Mouse (Mus musculus) cerebellum, postnatal 36 days (tissue): ENCODE results near the gene Racgap1.

Source experiments
- DNase-seq, 2 experiments: peaks; one replicate each; pipeline ENCODE4 v3.0.0; 2021 to 2022; ENCODE audit warnings: mixed read lengths in 2 of 2

Gene Racgap1

DNA sequence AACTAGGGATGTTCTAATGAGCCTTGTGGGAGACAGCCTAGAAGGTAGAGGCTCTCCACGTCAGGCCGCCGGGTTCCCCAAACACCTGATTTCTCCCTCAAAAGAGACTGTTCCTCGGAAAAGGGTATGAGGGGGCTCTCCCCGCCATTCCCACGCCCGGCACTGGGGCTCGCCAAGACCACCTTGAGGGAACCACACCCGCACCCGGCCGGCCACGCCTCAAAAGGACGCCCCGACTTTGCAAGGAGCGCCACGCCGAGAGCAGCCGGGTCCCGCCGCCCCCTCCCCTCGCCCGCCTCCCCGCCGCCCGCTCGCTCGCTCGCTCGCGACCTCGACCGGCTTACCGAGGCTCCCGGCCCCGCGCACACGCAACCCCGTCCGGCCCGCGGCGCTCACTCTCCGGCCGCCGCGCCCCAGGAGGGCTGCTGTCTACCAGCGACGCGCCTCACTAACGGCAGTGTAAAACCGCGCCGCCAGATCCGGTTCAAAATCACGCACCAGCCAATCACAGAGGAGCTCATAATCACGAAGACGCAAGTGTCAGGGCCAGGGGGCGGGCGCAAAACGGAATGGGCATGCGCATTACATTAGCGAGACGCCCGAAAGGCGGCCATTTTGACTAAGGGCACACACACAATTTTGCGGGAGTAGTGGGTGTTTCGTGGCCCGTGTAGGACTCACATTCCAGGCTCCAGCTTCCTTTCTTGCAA lies at the start of gene Racgap1:
Gene Racgap1, minus strand, starts transcription at position 494 of the 710 bp plus-strand sequence.
- DNase-seq, result peak; percentile 97 to 98

DNA sequence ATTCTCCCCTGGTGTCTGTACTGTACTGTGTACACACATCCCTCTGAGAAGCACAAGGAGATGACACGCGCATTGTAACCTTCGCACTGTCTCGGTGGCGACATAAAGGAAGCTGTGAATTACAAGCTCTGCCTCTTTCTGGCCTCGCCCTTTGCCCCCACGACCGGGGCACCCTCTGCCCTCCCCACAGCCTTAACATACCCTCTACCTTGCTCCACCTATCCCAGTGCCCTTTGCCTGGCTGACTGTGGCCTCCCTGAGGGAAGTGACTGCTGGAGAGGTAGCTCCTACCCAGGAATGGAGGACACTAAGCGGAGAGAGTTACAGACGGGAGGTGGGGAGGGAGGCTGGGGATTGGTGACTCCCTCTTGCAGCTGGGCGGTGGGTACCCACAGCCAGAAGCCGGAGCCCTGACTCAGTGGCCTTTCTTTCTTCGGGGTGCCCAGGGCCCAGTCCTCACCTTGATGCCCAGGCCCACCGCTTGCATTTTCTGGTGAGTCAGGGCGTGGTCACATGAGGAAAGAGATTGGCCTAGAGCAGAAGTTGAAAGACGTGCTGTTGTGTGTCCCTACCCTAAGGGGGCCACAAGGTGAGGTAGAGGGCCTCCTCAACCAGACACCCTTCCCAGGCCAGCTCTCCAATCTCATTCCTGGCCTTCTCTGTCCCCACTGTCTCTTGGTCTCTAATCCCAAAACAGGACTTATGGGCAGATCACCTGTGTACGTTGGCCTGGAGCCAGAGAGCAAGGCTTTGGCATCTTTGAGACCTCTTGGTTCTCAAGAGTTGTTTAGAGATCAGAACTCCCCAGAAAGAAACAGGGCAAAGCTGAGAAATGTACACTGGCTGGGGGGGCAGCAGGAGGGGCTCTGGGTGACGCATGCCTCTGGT lies 49.0 kb upstream of the Racgap1 start:
- DNase-seq, result no peak

DNA sequence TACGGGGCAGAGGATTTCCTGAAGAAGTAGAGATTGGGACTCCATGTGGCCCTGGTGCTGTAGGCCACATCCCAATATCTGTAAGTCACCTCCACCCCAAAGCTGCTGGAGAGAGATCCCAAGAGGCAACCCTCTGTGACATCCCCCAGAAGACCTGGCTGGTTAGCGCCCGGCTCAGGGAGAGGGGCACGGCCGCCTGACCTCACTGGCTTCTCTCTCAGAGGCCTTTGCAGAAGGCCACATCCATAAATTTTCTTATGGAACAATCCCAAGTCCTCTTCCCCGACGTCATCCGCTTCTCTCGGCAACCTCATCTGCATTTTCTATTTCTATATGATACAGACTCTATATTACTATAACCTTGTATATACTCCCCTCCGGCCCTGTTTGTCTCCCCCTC lies 48.3 kb upstream of the Racgap1 start:
- DNase-seq, result no peak

DNA sequence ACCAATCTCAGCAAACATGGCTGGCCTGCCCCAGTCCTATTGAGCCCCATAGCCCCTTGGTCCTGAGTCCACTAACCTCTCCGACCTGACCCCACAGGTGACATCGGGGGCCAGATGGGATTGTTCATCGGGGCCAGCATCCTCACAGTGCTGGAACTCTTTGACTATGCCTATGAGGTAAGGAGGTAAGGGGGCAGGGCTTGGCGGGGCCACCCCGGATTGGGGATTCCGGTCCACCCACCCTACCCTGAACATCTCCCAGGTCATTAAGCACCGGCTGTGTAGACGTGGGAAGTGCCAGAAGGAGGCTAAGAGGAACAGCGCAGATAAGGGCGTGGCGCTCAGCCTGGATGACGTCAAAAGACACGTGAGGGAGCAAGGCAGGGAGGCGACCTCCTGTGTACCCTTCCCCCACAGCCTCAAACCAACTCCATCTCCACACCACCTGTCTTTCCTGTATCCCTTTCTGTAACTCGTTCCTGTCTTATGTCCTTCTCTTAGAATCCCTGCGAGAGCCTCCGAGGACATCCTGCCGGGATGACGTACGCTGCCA lies 47.2 kb upstream of the Racgap1 start:
- no peak for DNase-seq

DNA sequence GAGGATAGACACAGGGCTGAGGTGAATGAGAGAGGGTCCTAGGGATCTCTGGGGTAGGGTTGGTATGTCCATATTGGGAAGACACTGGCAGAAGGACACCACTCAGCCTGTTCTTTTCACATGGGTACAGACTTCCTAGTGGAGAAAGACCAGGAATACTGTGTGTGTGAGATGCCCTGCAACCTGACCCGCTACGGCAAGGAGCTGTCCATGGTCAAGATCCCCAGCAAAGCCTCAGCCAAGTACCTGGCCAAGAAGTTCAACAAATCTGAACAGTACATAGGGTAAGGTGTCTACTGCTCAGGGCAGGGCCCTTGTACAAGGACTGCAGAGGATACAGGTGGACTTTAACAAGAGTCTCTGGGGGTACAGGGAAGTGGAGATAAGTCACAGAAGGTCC lies 45.9 kb upstream of the Racgap1 start:
- DNase-seq, result no peak

DNA sequence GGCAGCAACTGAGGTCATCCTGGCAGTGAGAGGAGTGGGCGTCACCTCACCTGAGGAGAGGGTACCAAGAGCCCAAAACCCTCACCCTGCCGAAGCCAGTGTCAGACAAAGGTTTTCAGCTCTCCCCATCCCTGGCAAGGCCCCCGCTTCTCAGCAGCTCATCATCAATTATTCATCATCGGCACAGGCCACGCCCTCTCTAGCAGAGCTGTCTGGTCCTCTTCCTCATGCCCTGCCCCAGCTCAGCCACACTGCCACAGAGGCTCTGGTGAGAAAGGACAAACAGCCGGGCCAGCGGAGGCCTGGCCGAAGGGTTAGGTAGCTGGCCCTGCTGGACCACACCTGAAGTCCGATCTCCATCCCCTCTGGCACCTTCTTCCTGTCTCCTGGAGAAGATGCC lies 40.5 kb upstream of the Racgap1 start:
- DNase-seq, result no peak

DNA sequence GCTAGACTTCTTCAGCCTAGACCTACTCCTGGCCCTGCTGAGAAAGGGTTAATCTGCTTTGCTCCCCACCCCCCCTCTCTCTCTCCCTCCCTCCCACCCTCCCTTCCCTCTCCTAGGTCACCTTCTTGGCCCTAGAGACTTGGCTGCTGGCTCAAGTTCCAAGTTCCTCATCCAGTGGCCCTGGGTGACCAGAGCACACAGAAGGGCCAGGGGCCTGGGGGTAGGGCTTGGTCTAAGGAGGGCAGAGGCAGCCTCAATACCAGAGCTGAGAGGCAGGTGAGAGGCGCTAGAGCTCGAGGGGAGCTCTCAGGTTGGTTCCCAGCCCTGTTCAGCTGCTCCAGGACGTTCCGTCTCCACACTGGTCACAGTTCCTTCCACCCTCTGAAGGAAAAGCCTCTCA lies 39.5 kb upstream of the Racgap1 start:
- no peak for DNase-seq

DNA sequence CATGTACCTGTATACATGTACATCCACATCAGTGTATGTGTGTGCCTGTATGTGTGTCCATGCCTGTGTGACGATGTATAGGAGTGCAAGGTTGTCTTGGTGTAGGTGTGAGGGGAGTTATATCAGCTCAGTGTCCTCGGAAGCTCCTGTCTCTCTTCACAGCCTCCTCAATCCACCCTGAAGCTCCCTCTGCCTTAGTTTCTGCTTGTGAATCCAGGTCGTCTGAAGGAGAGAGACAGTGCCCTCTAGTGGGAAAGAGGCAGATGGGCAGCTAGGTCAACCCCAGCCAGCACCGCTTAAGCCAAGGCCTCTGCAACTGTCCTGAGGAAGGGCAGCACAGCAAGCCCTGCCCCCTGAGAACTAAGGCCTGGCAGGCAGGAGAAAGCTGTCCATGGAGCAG lies 37.3 kb upstream of the Racgap1 start:
- peak; percentile 65 to 74 for DNase-seq

DNA sequence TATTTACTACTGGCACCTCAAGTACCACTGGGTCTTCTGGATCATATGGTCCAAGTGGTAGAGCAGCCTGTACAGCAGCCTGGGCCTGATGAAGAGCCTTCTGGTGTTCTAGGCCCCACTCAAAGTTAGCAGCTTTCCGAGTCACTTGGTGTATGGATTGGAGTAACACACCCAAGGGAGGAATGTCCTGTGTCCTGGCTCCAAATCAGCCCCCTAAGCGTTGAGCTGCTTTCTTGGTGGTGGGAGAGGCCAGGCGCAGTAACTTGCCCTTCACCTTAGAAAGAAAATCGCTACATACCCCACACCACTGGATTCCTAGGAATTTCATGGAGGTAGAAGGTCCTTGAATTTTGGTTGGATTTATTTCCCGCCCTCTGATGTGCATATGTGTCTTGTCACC lies 32.7 kb upstream of the Racgap1 start:
- DNase-seq, result no peak

DNA sequence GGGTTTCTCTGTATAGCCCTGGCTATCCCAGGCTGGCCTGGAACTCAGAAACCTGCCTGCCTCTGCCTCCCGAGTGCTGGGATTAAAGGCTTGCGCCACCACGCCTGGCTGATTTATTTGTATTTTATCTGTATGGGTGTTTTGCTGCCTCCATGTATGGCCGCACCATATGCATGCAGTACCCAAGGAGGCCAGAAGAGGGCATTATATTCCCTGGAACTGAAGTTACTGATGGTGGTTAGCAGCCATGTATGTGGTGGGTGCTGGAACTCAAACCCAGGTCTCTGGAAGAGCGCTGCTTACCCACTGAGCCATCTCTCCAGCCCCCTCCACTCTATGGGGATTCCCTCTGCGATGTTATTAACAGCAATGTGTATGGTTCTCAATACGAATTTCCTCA lies 31.4 kb upstream of the Racgap1 start:
- no peak for DNase-seq

DNA sequence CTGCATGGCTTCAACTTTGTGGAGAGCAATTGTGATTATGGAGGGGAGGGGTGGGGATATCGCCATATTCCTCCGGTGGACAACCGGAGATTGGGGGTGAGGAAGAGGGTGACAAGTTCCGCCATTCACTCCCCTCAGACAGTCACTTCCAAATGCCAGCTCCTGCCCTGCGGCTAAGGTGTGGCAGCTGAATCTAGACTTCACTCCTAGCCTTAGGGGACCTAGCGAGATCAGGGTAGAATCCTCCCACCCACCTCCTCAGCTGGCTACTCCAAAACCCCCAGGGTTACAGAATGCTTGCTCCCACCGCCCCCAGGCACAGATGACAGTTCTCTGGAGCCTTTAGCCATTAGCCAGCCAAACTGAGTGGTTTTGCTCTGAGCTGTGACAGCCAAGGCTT lies 27.6 kb upstream of the Racgap1 start:
- DNase-seq, result no peak

DNA sequence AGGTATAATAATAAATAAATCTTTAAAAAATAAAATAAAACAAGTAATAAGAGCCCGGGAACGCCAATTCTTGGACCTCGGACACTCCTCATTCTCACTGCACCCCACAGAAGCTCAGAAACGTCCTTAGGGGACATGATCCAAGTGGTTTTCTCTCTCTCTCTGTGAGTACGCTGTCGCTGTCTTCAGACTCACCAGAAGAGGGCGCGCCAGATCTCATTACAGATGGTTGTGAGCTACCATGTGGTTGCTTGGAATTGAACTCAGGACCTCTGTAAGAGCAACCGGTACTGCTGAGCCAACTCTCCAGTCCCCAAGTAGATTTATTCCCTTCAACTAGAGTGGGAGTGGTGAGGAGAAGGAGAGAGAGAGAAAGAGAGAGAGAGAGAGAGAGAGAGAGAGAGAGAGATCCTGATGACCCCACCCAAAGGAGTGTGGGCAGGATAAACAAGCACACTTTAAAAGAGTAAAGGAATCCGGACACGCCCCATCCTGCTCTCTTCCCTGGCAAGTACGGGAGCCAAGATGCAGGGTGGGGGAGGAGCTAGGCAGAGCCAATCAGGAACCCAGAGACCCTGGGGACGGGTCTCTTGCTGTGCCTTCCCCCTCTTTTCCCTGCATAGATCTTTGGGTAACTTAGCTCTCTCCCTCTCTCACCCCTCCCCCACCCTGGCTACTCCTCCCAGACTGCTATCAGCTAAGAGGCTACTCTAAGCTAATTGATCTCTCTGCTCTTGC lies 26.8 kb upstream of the Racgap1 start:
- no peak for DNase-seq

DNA sequence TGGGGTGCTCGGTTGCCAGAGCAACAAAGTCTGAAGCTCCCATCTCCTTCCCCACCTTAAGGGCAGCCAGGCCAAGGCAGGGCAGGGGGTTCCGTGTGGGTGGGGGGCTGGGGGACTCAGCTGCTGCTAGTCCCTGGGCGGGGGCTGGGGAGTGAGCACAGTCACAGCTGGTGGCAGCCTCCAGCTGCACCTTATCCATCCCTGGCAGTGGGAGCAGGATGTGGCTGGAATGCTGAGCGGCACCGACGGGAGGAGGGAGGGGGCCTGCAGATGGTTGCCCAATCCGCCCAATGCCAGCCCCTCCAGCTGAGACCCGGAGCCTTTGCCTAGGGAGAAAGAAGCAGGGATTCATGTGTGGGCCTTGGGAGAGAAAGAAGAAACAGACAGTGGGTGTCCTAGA lies 25.6 kb upstream of the Racgap1 start:
- no peak for DNase-seq

DNA sequence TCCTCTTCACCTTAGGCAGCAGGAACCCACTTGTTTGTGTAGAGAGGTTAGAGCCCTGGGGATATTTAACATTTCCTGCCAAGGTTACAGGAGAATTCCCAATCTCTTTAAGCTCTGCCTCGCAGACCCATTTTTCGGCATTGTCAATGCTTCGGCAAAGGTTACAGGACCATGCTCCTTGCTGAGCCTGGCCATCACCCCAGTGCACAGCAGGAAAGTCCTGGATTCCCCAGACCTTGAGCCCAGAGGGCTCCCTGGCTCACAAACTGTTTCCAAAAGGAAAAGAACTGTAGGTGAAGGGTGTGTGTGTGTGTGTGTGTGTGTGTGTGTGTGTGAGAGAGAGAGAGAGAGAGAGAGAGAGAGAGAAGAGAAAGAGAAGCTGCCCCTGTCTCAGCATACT lies 23.4 kb upstream of the Racgap1 start:
- DNase-seq, result peak; percentile 43 to 46

DNA sequence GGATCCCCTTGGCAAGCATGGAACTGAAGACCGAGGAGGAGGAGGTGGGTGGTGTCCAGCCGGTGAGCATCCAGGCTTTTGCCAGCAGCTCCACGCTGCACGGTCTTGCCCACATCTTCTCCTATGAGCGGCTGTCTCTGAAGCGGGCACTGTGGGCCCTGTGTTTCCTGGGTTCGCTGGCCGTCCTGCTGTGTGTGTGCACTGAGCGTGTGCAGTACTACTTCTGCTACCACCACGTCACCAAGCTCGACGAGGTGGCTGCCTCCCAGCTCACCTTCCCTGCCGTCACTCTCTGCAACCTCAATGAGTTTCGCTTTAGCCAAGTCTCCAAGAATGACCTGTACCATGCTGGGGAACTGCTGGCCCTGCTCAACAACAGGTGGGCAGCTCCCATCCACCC lies 20.3 kb upstream of the Racgap1 start:
- peak in 1 of 2 experiments; percentile 35 for DNase-seq

DNA sequence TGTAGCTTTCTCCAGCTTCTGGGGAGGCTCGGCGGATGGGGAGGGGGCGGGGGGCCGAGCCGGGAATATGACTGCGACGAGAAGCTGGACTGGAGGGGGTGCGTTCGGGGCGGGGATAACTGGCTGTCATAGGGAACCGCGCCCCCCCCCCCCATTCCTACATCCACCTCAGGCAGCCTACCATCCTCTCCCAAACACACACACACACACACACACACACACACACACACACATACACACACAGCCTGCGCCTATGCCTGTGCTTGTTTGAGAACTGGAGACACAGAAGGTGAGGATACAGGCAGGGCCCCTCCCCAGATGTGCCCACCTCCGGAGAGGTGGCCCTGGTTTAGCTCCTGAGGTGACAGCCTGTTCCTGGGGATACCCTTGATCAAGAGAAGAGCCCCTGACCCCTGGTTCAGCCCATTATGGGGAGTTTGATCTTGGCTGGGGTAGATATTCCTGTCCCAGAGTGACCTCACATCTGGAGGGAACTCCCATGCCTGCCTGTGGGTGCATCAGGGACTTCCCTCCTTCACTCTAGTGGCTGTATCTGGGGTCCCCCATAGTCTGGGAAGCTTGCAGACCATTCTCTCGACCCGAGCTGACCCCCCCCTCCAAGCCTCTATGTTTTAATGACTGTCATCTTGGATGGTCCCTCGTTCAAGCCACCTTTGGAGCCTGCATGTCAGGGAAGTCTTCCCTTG lies 19.7 kb upstream of the Racgap1 start:
- no peak for DNase-seq

DNA sequence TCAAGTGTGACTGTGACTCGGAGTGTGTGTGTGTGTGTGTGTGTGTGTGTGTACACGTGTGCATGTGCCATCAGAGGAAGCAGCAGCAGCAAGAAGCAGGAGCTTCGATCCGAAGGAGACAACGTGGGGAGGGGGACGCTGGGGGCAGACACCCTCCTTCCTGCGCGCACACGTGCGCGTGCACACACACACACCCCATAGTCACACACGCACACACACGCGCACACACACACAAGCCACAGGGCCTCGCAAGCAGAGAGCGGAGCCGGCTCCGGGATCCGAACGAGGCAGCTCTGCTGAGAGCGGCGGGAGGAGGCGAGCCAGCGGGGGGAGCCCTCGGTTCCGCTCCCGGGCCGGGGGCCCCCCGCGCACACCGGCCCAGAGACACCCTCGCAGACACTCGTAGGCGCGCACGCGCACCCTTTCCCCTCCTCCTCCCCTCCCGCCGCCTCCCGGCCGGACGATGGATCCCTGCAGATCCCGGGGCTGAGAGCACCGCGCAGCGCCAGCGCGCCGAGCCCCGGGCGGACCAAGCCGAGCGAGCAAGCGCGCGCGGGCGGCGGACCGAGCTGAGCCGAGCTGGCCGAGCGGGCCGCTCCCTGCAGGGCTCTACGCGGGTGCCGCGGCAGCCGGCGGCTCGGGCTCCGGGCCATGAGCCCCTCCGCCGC lies 18.8 kb upstream of the Racgap1 start, which contains the start of gene Asic1:
Gene Asic1, plus strand, starts transcription at position 215 of the 668 bp plus-strand sequence.
- DNase-seq, result peak; percentile 78 to 81

DNA sequence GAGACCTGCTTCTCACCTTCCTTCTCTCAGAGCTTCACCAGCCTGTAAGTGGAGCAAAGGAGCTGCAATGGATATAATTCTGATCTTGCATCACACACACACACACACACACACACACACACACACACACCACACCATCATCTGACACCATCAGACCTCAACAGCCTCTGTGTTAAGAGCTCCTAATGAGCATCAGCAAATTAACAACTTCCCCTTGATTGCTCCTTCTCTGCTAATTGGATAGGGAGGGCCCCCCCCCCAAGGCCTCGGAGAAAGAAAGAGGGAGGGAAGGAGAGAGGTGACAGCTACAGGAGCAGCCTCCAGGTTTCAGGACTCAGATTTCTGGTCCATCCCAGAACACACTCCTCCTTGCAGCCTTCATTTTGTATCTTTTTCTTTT lies 17.9 kb upstream of the Racgap1 start:
- no peak for DNase-seq

DNA sequence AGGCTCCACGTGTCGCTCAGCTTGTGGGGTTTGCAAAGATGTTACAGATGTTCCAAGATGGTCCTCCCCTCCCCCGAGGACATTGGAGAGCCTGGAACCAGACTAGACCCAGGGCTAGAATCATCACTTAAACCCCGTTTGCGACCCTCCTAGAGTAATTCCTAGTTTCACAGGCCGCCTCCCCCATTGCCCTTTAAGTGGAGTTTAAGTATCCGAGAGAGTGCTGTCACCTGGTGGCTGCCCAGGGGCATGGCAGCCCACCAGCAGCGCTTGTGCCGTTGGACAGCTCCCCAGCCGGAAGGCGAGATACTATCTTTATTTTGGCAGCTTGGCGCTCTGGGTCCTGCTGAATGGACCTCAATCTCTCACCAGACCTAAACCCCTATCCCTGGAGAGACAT lies 17.4 kb upstream of the Racgap1 start:
- peak; percentile 86 to 87 for DNase-seq

DNA sequence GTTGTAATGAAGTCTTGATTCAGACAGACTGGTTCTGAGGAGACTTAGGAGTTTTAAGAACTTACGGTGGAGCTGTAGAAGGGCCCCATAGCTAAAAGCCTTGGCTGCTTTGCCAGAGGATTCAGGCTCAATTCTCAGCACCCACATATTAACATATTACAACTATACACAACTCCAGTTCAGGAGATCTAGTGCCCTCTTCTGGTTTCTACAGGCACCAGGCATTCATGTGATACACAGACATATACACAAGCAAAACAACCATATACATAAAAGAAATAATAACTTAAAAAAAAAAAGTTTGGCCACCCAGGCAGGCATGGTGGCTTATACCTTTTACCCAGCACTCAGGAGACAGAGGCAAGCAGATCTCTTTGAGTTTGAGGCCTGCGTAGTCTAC lies 16.1 kb upstream of the Racgap1 start:
- DNase-seq, result no peak

DNA sequence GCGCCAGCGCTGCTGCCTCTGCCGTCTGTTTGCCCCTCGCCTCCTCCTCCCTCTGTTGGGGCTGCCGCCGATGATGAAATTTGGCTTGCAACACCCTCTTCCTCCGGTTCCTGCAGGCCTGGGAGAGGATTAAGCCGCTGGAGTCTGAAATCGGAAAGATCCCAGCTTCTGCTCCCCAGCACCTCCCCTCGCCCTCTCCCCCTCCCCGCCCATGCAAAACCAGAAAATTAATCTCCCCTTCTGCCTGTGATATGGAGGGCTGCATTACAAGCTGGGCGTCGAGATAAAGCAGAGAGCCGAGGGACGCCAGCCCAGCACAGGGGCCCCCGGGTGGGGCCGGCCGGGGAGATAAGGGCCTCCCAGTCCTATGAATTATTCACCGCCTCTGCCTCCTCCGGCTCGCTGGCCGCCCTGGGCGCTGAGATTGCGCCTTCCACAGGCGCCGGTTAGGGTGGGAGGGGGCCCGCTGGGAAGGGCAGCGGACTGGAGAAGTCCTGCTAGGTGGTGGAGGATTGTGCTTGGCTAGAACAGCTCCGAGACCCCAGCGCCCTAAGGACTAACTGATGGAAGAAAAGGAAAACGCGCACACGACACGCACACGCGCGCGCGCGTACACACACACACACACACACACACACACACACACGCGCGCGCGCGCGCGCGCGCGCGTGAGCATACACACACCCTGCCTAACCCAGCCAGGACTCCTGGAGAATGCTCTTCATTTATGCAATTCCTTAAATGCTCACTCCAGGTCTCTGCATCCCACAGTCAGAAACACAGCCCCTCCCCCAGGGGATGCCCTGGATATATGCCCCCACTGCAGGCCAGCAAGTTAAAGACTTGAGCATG lies 13.4 kb upstream of the Racgap1 start:
- DNase-seq, result peak; percentile 57 to 66
